12 mouse cellular contexts compared by ENCODE assay signal in genomic region chr11:57958233-57958632, GRCm38 (mm10). TPM values are rescaled to one million over a fixed set of nuclear protein-coding genes. Genes with fewer than 3 reads are reported as not detected.
A peak's percentile ranks its signal among the peaks of the same experiment; 100 is the strongest.
DNase-seq lines count a peak whose midpoint lies in the region; ATAC-seq lines count a peak whose summit lies in the region.
"Had no signal": no experiment of that assay in that cellular context is flagged by ENCODE, and none has a peak within 500 bp of the region (broad histone marks: within the 10 kb centered on the region; RNA-seq: fewer than 3 reads in every experiment).

No protein-coding gene starts in this region.

- no peaks in the 10 kb centered on the region for H3K9me3 ChIP-seq in forebrain, embryonic 10.5 days
- H3K9me3 ChIP-seq in forebrain, embryonic 13.5 days (replicated peaks) = no peaks in the 10 kb centered on the region
- H3K9me3 ChIP-seq in hindbrain, embryonic 14.5 days (ENCODE audit: control insufficient read depth, low read length) = no peaks in the 10 kb centered on the region
- H3K9me3 ChIP-seq: hindbrain, embryonic 15.5 days had no signal

- H3K4me1 ChIP-seq in forebrain, embryonic 10.5 days = peaks cover 17% of the 10 kb centered on the region
- H3K4me1 ChIP-seq in forebrain, embryonic 13.5 days = peaks cover 7% of the 10 kb centered on the region; the same call in 1 of the 2 replicates
- H3K4me1 ChIP-seq in hindbrain, embryonic 14.5 days (replicated peaks; ENCODE audit: control insufficient read depth, insufficient read depth, low read length) = peaks cover 2% of the 10 kb centered on the region; the same call in 1 of the 2 replicates

- no peak overlapping the region for H3K9ac ChIP-seq in forebrain, embryonic 13.5 days
- H3K9ac ChIP-seq in hindbrain, embryonic 14.5 days = no peak overlapping the region
- H3K9ac ChIP-seq: hindbrain, embryonic 15.5 days had no signal

- no peak overlapping the region for H3K4me2 ChIP-seq in forebrain, embryonic 13.5 days
- no peak overlapping the region for H3K4me2 ChIP-seq in hindbrain, embryonic 14.5 days (replicated peaks)
- H3K4me2 ChIP-seq: hindbrain, embryonic 15.5 days had no signal

- no peak for DNase-seq in forebrain, embryonic 10.5 days (ENCODE audit: extremely low spot score, low spot score)
- peak; percentile 75 for DNase-seq in induced T-regulatory cell, adult 2 months (ENCODE audit: low read depth)
- DNase-seq in lung, postnatal 36 days = peak; percentile 65
- peak; percentile 56 for DNase-seq in thymus, postnatal 25 days
- no peak for DNase-seq in Muller cell, postnatal 12 days (ENCODE audit: inconsistent ontology term)
- no peak for DNase-seq in cerebellum, adult 11-12 months
- DNase-seq in hindbrain, embryonic 14.5 days (ENCODE audit: low spot score) = no peak
- DNase-seq: embryo, embryonic 11 days; kidney, postnatal 25 days had no signal

- H3K27me3 ChIP-seq in forebrain, embryonic 10.5 days (ENCODE audit: poor library complexity, severe bottlenecking) = peaks cover 3% of the 10 kb centered on the region; the same call in 1 of the 2 replicates
- H3K27me3 ChIP-seq in forebrain, embryonic 13.5 days = no peaks in the 10 kb centered on the region
- H3K27me3 ChIP-seq in hindbrain, embryonic 14.5 days (ENCODE audit: control insufficient read depth, insufficient read depth, low read length) = no peaks in the 10 kb centered on the region
- H3K27me3 ChIP-seq: hindbrain, embryonic 15.5 days had no signal

- ATAC-seq in forebrain, embryonic 13.5 days = no peak
- ATAC-seq in hindbrain, embryonic 14.5 days (ENCODE audit: low FRiP score) = no peak
- ATAC-seq: forebrain, embryonic 14.5 days had no signal

- 83% methylated on average over 7 of the region's 7 CpGs for WGBS in forebrain, embryonic 10.5 days
- 86% methylated on average over 7 of the region's 7 CpGs for WGBS in forebrain, embryonic 13.5 days
- WGBS in hindbrain, embryonic 14.5 days = 79% methylated on average over 7 of the region's 7 CpGs

- H3K4me3 ChIP-seq in forebrain, embryonic 10.5 days = no peak overlapping the region
- H3K4me3 ChIP-seq in forebrain, embryonic 13.5 days = no peak overlapping the region
- H3K4me3 ChIP-seq in hindbrain, embryonic 14.5 days (replicated peaks; ENCODE audit: low read length) = no peak overlapping the region
- H3K4me3 ChIP-seq: hindbrain, embryonic 15.5 days had no signal

- no peaks in the 10 kb centered on the region for H3K36me3 ChIP-seq in forebrain, embryonic 10.5 days (replicated peaks)
- no peaks in the 10 kb centered on the region for H3K36me3 ChIP-seq in forebrain, embryonic 13.5 days (ENCODE audit: poor library complexity, severe bottlenecking)
- H3K36me3 ChIP-seq in hindbrain, embryonic 14.5 days (replicated peaks; ENCODE audit: control insufficient read depth, insufficient read depth) = no peaks in the 10 kb centered on the region
- H3K36me3 ChIP-seq: hindbrain, embryonic 15.5 days had no signal

- 0 out of 2 replicates have a peak overlapping the region, but pooled peaks have one; percentile 25 for H3K27ac ChIP-seq in forebrain, embryonic 10.5 days
- no peak overlapping the region for H3K27ac ChIP-seq in forebrain, embryonic 13.5 days
- no peak overlapping the region for H3K27ac ChIP-seq in hindbrain, embryonic 14.5 days
- H3K27ac ChIP-seq: hindbrain, embryonic 15.5 days had no signal

RNA-seq across cellular contexts. Expression of gene Larp1, which starts 50.6 kb away (rescaled TPM):
- polyA plus RNA-seq in forebrain, embryonic 10.5 days (2016; fragmentation: Nextera tagmentation; extraction: Ambion mirVana) = 17.3 and 18.6 TPM in 2 replicates
- polyA plus RNA-seq in forebrain, embryonic 13.5 days (2015; fragmentation: Nextera tagmentation; extraction: Ambion mirVana) = 14.1 and 16.3 TPM in 2 replicates
- polyA plus RNA-seq in hindbrain, embryonic 14.5 days (2014; fragmentation: Nextera tagmentation; extraction: Ambion mirVana) = 19.6 and 21.3 TPM in 2 replicates

Comparison
In these comparisons a context has a peak if more than half of its experiments do, and no peak if none do; other contexts are left out.
1. DNase-seq: peak in induced T-regulatory cell, adult 2 months (single experiment), lung, postnatal 36 days (single experiment) and thymus, postnatal 25 days (single experiment); none in forebrain, embryonic 10.5 days (single experiment), Muller cell, postnatal 12 days (single experiment), cerebellum, adult 11-12 months (single experiment) and hindbrain, embryonic 14.5 days (single experiment).